Mouse (Mus musculus) kidney, postnatal 25 days (tissue): ENCODE data around the gene Wdr20rt.
A peak's percentile ranks its signal among the peaks of the same experiment; 100 is the strongest.
"Not testable (repeated sequence)": the region's sequence is repeated elsewhere in the genome, so short reads cannot be mapped to it uniquely, and the experiment has no call there.

Experiments used
- DNase-seq, 2 experiments: peaks; one replicate each; pipeline ENCODE4 v3.0.0; 2021; ENCODE audit warnings: mixed read lengths in 2 of 2

The Wdr20rt gene

DNA sequence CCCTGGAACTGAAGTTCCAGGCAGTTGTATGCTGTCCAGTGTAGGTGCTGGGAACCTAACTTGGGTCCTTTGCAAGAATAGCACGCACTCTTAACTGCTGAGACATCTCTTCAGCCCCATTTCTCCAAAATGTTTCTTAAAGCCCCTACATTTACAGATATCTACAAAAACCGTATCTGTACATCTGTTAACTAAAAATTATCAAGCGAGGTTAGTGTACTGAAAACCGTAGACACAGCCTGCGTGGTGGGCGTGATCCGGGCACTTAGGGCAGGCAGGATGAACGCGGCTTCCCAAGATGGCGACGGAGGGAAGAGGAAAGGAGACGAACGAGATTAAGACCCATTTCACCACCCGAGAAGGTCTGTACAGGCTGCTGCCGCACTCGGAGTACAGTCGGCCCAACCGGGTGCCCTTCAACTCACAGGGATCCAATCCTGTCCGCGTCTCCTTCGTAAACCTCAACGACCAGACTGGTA lies at the start of gene Wdr20rt:
Gene Wdr20rt, plus strand, starts transcription at position 51 of the 479 bp plus-strand sequence.
- DNase-seq: no peak

- peak in 1 of 2 experiments; percentile 5 for DNase-seq
Measured at GRCm38 (mm10) chr12:65187365-65187764, 38.0 kb upstream of the Wdr20rt start.

- no peak for DNase-seq
Measured at GRCm38 (mm10) chr12:65189213-65189612, 36.1 kb upstream of the Wdr20rt start.

- no peak for DNase-seq
Measured at GRCm38 (mm10) chr12:65194003-65194530, 31.2 kb upstream of the Wdr20rt start.

- DNase-seq: no peak
Measured at GRCm38 (mm10) chr12:65201812-65202211, 23.5 kb upstream of the Wdr20rt start.

DNA sequence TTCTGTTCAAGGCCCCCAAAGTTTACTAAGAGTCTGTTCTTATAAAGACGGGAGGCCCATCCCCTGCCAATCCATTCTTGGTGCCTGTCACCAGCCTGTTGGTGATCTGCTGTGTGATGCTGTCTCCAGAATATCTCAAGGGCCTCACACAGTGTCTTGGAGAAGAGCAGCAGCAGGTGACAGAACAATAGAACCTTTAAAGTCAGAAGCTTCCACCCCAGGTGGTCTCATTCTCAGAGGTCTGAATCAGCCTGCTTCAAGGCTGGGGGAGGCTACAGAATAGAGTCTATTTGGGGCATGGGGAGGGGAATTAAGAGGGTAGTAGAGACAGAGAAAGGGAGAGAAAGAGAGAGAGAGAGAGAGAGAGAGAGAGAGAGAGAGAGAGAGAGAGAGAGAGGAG lies 18.9 kb upstream of the Wdr20rt start:
- DNase-seq: no peak

- peak in 1 of 2 experiments; percentile 13 for DNase-seq
Measured at GRCm38 (mm10) chr12:65216404-65216840, 8.9 kb upstream of the Wdr20rt start.

GRCm38 (mm10) chr12:65228628-65229027 lies 3.3 kb downstream of the Wdr20rt start:
- DNase-seq: no peak

DNA sequence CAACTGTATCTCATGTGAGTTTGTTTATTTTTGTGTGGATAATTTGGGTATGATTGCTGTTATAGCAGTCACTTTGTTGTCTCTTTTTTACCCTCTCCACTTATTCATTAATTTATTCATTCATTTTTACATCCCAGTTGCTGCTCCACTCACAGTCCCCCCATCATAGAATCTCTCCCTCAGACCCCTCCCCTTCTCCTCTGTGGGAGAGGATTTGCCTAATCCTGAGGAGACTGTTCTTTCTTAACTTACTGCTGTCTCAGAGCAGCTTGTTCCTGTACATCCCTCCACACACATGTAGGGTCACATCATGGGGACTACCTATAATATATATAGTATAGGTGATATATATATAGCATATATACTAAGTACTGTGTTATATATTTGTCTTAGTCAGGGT lies 3.7 kb downstream of the Wdr20rt start:
- no peak for DNase-seq

DNA sequence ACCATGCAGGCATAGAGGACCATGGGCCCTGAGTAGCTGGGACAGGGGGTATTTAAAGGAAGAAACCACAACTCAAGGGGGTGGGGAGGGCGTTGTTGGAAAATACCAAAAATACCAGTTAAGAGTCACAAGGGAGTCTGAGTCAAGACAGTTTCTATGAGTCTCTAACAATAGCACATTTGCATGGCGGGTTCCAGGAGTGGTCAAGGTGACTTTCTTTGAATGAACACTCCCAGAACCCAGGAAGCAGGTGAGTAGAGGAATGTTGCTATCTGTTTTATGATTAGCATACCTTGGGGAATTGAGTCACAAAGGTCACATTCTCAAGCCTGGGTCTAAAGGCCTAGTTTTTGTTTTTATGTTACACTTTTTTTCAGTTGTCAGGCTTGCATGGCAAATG lies 7.5 kb downstream of the Wdr20rt start:
- not testable (repeated sequence) for DNase-seq

DNA sequence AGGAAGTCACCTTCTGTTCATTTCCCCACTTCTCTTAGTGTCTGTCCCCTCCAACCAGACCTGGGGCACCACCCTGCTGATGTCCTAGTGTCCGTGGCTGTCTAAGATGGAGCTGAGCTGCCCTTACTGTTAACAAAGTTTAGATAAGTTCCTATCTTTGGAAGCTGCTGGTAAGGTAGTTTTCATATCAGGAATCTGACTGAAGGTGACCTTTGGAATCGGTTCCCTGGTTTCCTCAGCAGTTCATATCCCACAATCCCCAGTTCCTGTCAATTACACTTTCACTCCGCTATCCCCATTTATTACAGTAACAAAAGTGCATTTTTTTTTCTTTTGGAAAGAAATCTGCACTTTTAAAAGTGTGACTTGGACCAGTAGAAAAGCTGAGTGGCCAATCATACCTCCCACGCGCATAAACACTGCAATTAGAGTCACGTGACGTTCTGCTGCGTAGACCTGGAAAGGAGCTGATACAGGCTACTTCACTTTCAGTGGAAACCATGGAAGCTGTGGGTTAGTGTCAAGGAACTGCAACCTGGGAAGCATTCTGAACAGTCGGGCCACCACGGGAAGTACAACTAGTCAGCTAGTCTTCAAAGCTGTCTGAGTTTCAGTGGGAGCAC lies 24.9 kb downstream of the Wdr20rt start:
- no peak for DNase-seq

GRCm38 (mm10) chr12:65256887-65257286 lies 31.6 kb downstream of the Wdr20rt start:
- DNase-seq: no peak

GRCm38 (mm10) chr12:65258212-65259138 lies 33.2 kb downstream of the Wdr20rt start:
- peak; percentile 51 to 57 for DNase-seq

GRCm38 (mm10) chr12:65259139-65260111 lies 34.1 kb downstream of the Wdr20rt start:
- no peak for DNase-seq

DNA sequence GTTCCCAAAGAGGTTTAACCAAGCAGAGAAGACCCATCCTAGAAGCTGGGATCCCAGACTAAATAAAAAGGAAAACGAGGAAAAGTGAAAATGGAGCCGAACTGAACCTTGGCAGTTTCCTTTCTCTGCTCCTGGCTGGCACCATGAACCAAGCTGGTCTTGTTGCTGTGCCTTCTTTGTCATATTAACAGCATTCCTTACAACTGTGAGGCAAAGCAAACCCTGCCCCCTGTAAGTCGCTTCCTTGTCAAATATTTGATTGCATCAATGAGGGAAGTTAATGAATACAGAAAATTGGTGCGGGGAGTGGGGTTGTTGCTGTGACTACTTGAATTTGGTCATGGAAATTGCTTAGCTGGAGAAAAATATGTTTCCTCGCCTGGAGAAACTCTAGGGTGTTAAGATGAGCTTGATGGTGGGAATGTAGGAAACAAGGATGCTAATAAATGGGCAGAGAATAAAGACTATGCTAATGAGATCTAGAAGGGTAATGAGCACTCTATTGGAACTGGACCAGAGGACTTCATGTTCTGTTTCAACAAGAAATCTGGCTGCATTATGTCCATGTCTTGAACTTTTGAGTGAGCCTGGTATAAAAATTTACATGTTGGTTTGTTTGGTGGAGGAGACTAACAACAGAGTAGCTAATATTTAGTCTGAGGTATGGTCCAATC lies 43.1 kb downstream of the Wdr20rt start:
- no peak for DNase-seq

GRCm38 (mm10) chr12:65269406-65269805 lies 44.1 kb downstream of the Wdr20rt start:
- no peak for DNase-seq

DNA sequence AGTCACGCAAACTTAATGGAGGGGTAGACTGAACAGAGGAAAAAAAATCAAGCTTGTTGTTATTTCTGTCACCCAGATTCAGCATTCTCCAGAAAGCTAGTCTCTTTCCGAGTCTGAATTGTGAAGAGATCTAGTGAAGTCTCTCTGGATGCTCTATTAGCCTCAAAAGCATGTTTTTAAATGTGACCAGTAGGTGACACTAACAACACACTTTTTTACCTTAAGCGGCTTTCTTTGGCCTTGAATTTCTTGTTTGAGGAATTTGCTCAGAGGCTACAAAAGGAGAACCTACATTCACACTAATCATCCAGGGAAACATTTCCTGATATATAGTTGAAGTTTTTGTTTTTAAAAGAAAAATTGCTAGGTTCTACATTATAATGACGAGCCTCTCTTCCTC lies 48.5 kb downstream of the Wdr20rt start:
- no peak for DNase-seq
